Mouse (Mus musculus) liver, embryonic 14.5 days (tissue): Measurements from ENCODE around the gene Haus3.

ENCODE experiments used
- CTCF ChIP-seq: IDR thresholded peaks from 2 replicates; pipeline ENCODE4 v1.5.1; 2016; ENCODE audit warnings: antibody characterized with exemption, low read depth, control low read depth
- EP300 ChIP-seq: IDR thresholded peaks from 2 replicates; pipeline ENCODE4 v1.6.1; 2016; ENCODE audit warnings: antibody characterized with exemption, low read depth

GRCm38 (mm10) chr5:34185051-34185580, 15.8 kb upstream of the Haus3 start:
- TF ChIP-seq CTCF (no peak), EP300 (no peak)
